Mouse (Mus musculus): ENCODE data around the gene Fxyd1. TPM values are rescaled to one million over a fixed set of nuclear protein-coding genes. Genes with fewer than 3 reads are reported as not detected.

Fxyd1 gene
- polyA plus RNA-seq, 1 experiment from 2014 or later: 1,042 TPM

DNA sequence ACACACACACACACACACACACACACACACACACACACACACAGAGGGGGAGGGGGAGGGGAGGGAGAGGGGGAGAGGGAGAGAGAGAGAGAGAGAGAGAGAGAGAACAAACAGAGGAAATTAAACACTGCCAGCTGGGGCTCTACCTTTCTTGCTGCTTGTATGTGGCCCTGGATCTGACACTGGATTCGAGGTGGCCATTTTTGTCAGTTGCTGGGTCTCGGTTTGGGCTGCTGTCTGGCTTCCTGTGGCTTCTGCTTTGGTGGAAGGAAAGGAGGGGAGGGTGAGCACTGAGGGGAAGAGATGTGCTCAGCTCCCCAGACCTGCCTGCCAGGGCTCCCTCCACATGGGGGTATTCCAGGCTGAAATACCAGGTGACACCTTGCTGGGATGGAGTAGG, 19.3 kb downstream of the Fxyd1 start:
- no peak overlapping the region for H3K9ac ChIP-seq
- no peaks in the 10 kb centered on the region for H3K9me3 ChIP-seq
- 60% methylated on average over 2 of the region's 2 CpGs for WGBS
- no peak overlapping the region for H3K4me3 ChIP-seq
- peaks cover 13% of the 10 kb centered on the region for H3K4me1 ChIP-seq
- no peak for ATAC-seq (ENCODE audit: extremely low read depth, insufficient number of reproducible peaks, low FRiP score, low TSS enrichment)
- H3K36me3 ChIP-seq: no peaks in the 10 kb centered on the region
- H3K4me2 ChIP-seq: no peak overlapping the region
- peaks cover 32% of the 10 kb centered on the region for H3K27me3 ChIP-seq (replicated peaks)
- H3K27ac ChIP-seq (replicated peaks): no peak overlapping the region

DNA sequence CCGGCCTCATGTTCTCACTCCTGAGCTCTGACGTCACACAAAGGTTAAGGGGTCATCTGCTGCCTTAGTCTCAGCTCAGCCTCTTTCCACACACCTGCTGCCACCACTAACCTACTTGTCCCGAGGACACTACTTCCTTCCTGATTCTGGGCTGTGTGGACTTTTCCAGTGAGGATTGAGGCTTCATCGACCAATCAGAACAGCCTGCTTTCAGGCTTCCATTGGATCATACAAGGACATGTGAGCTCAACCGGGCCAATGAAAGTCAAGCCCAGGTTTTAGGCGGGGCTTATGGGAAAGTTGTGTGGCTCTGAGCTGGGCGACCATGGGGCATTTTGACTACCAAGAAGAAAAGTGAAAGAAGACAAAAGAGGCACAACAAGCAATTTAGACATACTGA, 20.1 kb downstream of the Fxyd1 start:
- H3K9ac ChIP-seq: no peak overlapping the region
- H3K9me3 ChIP-seq: no peaks in the 10 kb centered on the region
- 75% methylated on average over 7 of the region's 7 CpGs for WGBS
- H3K27me3 ChIP-seq (replicated peaks): peaks cover 25% of the 10 kb centered on the region
- no peak overlapping the region for H3K4me3 ChIP-seq
- peaks cover 5% of the 10 kb centered on the region for H3K4me1 ChIP-seq
- H3K36me3 ChIP-seq: no peaks in the 10 kb centered on the region
- no peak overlapping the region for H3K27ac ChIP-seq (replicated peaks)
- ATAC-seq (ENCODE audit: extremely low read depth, insufficient number of reproducible peaks, low FRiP score, low TSS enrichment): no peak
- no peak overlapping the region for H3K4me2 ChIP-seq

DNA sequence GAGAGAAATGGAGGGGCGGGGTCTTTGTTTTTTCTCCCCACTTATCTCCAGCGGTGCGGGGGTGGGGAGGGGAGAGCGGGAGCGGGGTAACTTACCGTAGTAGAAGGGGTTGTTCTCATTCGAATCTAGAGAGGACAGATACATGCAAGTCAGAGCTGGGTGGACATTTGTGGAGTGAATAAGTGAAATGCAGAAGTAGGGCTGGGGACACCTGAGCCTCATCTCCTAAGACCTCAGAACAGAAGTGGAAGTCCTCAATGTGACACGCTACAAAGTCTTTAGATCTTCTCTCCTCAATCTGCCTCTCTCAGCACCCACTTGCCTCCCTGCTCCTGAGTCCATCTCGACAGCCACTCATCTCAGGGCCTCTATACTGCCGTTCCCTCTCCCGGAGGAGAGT, 21.7 kb downstream of the Fxyd1 start:
- Histone ChIP-seq H3K27ac (replicated peaks) (no peak overlapping the region), H3K9me3 (no peaks in the 10 kb centered on the region)
- WGBS: 61% methylated on average over 11 of the region's 11 CpGs

DNA sequence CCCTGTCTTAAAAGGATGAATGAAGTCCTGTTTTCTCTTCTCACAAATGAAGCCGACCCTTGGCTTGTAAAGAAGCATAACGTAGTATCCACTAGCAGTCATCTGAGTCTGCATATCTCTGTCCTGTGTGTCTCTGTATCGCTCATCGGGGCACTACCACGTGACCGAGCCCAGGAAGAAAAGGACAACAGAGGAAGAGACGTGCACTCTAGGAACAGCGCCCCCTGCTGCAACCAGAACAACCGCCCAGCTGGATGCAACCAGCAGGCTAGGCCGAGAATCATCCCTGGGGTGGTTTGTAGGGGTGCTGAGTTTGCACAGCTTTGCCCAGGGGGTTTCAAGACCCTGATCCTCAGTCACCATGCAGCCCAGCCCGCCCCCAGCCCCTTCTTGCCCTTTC, 22.2 kb downstream of the Fxyd1 start:
- Histone ChIP-seq H3K36me3 (no peaks in the 10 kb centered on the region), H3K9me3 (no peaks in the 10 kb centered on the region), H3K4me1 (no peaks in the 10 kb centered on the region; the same call in 1 of the 2 replicates), H3K4me3 (no peak overlapping the region), H3K27ac (replicated peaks) (no peak overlapping the region), H3K27me3 (replicated peaks) (peaks cover 4% of the 10 kb centered on the region; the same call in 1 of the 2 replicates), H3K9ac (no peak overlapping the region), H3K4me2 (no peak overlapping the region)
- 51% methylated on average over 11 of the region's 11 CpGs for WGBS
- ATAC-seq (ENCODE audit: extremely low read depth, insufficient number of reproducible peaks, low FRiP score, low TSS enrichment): no peak

More for the DNA sequence above, 21.7 kb downstream of the Fxyd1 start:
- Histone ChIP-seq H3K4me3 (no peak overlapping the region), H3K4me2 (no peak overlapping the region), H3K4me1 (no peaks in the 10 kb centered on the region; the same call in 1 of the 2 replicates), H3K27me3 (replicated peaks) (peaks cover 9% of the 10 kb centered on the region), H3K36me3 (no peaks in the 10 kb centered on the region), H3K9ac (no peak overlapping the region)
- no peak for ATAC-seq (ENCODE audit: extremely low read depth, insufficient number of reproducible peaks, low FRiP score, low TSS enrichment)

DNA sequence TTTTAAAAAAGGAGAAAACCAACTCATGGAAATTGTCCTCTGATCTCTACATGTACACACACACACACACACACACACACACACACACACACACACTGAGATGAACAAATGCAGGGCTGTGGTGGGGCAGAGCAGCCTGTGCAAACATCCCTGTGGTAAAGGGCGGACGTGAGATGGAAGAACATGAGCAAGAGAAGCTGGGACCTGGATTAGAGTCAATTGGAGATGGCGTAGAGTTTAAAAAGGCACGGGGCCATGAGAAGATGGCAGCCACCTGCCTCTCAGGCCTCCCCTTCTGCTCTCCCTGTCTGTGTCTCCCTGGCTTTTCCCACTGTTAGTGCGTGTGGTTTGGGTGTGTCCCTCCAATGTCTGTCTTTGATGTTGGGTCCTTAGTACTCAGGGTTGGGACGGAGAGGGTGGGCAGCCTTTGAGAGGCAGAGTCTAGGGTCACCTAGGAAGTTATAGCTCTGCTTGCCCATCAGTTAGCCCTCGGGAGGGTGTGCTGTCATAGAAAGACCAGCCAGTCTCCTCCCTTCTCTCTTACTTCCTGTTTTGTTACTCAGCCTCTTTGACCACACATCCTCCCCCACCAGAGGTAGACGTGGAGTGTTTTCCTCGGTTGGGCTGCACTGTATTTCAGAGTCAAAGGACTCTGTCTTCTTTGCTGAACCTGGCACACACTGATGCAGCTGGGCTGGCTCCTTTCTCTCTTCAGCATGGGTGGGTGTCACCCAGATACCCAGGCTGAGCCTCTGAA, 23.4 kb downstream of the Fxyd1 start:
- H3K4me3 ChIP-seq: no peak overlapping the region
- no peak for ATAC-seq (ENCODE audit: extremely low read depth, insufficient number of reproducible peaks, low FRiP score, low TSS enrichment)
- no peaks in the 10 kb centered on the region; the same call in 1 of the 2 replicates for H3K4me1 ChIP-seq
- no peaks in the 10 kb centered on the region for H3K9me3 ChIP-seq
- H3K4me2 ChIP-seq: no peak overlapping the region
- 55% methylated on average over 9 of the region's 9 CpGs for WGBS
- H3K36me3 ChIP-seq: no peaks in the 10 kb centered on the region
- no peak overlapping the region for H3K9ac ChIP-seq
- H3K27me3 ChIP-seq (replicated peaks): no peaks in the 10 kb centered on the region
- H3K27ac ChIP-seq (replicated peaks): 0 out of 2 replicates have a peak overlapping the region, but pooled peaks have one; percentile 12

DNA sequence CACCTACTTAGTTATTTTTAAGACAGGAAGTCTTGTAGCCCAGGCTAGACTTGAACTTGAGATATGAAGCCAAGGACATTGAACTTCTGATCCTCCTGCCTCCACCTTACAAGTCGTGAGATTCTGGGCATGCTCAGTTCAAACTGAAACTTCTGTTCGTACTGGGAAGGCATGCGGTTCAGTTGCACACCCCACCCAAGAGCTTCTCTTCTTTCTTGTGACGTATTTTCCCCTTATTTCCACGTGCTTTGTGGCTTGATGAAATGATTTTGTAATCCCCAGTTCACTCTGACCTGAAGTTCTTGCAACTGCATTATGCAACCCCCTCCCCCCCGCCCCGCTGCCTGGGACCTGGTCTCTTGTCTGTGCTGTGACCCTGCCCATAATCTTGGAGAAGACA, 25.3 kb downstream of the Fxyd1 start:
- Histone ChIP-seq H3K27ac (replicated peaks) (no peak overlapping the region), H3K9me3 (no peaks in the 10 kb centered on the region), H3K27me3 (replicated peaks) (no peaks in the 10 kb centered on the region), H3K9ac (no peak overlapping the region), H3K36me3 (no peaks in the 10 kb centered on the region), H3K4me3 (no peak overlapping the region), H3K4me1 (no peaks in the 10 kb centered on the region; the same call in 1 of the 2 replicates), H3K4me2 (no peak overlapping the region)
- no peak for ATAC-seq (ENCODE audit: extremely low read depth, insufficient number of reproducible peaks, low FRiP score, low TSS enrichment)
- 78% methylated on average over 7 of the region's 7 CpGs for WGBS

DNA sequence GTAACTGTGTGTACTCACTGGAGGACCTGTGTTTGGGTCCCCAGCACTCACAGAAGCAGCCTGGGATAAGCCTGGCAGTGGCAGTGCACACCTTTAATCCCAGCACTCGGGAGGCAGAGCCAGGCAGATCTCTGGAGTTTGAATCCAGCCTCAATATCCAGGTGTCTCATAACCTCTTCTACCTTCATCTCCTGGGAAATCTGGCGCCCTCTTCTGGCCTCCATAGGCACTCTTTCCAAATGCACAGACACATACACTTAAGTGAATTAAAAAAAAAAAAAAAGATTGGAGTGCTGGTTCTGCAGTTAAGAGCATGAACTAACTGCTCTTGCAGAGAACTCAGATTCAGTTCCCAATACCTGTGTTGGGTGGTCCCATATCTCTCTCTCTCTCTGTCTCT, 26.3 kb downstream of the Fxyd1 start:
- Histone ChIP-seq H3K4me2 (no peak overlapping the region), H3K27ac (replicated peaks) (no peak overlapping the region), H3K36me3 (no peaks in the 10 kb centered on the region), H3K4me1 (no peaks in the 10 kb centered on the region; the same call in 1 of the 2 replicates), H3K4me3 (no peak overlapping the region), H3K9ac (no peak overlapping the region), H3K27me3 (replicated peaks) (no peaks in the 10 kb centered on the region), H3K9me3 (no peaks in the 10 kb centered on the region)
- WGBS: 52% methylated on average over 2 of the region's 2 CpGs
- no peak for ATAC-seq (ENCODE audit: extremely low read depth, insufficient number of reproducible peaks, low FRiP score, low TSS enrichment)

DNA sequence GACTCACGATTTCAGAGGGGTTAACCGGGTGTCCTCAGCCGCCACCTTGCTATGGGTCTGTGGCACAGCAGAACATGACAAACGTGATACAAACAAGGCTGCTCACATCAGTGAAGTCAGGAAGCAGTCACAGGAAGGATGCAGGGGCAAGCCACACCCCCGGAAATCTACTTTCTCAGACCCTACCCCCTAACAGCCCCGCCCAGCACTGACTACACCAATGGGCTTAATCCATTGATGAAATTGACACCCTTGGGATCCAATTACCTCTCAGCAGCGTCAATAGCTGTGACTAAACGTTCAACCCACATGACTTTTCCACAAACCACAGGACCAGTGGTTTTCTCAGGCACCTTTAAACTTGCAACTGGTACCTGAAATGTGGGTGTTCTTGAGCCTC, 28.4 kb downstream of the Fxyd1 start:
- WGBS: 65% methylated on average over 8 of the region's 8 CpGs

DNA sequence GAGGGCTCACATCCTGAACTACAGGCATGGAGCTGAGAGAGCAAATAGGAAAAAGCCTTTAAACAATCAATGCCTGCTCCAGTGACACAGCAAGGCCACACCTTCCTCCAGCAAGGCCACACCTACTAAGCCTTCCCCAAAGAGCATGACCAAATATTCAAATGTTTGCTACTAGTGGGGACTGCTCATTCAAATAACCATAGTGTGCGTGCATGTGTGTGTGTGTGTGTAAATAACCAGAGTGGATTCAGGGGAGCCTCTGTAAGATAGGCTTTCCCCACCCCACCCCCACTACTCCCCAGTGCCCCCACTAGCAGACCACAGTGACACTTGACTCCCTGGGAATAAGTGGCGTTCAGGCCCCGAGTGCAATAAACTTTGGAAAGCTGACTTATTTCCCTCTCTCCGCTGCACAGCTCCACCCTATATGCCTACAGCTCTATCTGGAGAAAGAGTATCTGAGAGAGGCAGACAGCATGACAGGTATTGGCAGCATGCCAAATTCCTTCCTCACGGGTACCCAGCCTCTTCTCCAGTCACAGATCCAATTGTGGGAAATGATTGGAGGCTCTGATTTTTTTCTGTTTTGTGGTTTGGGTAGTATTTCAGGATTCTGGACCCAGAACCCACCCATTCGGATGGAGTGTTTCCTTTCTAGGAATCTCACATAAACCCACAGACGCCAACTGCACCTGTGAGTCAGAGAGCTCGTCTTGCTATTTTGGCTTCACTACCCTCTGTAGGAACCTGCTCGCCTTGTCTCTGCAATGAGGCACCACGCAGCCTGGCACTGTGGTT, 39.7 kb downstream of the Fxyd1 start:
- Histone ChIP-seq H3K27me3 (replicated peaks) (no peaks in the 10 kb centered on the region), H3K9me3 (no peaks in the 10 kb centered on the region), H3K27ac (replicated peaks) (peak overlapping the region; percentile 79), H3K36me3 (no peaks in the 10 kb centered on the region), H3K4me2 (peak overlapping the region; percentile 44), H3K9ac (no peak overlapping the region), H3K4me1 (peaks cover 21% of the 10 kb centered on the region), H3K4me3 (no peak overlapping the region)
- ATAC-seq (ENCODE audit: extremely low read depth, insufficient number of reproducible peaks, low FRiP score, low TSS enrichment): no peak
- WGBS: 27% methylated on average over 10 of the region's 10 CpGs

More for the DNA sequence above, 28.4 kb downstream of the Fxyd1 start:
- no peaks in the 10 kb centered on the region for H3K36me3 ChIP-seq
- no peaks in the 10 kb centered on the region for H3K9me3 ChIP-seq
- no peak overlapping the region for H3K27ac ChIP-seq (replicated peaks)
- H3K27me3 ChIP-seq (replicated peaks): no peaks in the 10 kb centered on the region
- no peak for ATAC-seq (ENCODE audit: extremely low read depth, insufficient number of reproducible peaks, low FRiP score, low TSS enrichment)
- H3K4me2 ChIP-seq: no peak overlapping the region
- H3K4me3 ChIP-seq: no peak overlapping the region
- no peak overlapping the region for H3K9ac ChIP-seq
- no peaks in the 10 kb centered on the region; the same call in 1 of the 2 replicates for H3K4me1 ChIP-seq

DNA sequence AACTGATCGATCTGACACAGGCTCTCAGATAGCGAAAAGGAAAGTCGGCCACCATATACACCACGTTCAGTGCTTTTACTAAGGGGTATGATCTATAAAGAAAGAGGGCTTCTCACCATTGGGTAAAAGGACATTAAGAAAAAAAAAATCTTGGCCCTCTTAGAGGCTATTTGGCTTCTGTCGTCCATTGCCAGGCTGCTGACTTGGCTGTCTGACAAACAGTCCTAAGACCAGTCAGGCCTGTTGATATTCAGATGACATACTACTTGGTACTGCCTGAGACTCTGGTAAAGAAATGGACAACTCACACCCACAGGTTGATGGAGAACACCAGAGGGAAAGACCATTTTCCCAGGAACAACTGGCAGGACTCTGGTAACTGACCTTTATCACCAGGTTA, 44.0 kb downstream of the Fxyd1 start:
- H3K4me3 ChIP-seq: no peak overlapping the region
- no peaks in the 10 kb centered on the region for H3K9me3 ChIP-seq
- no peak overlapping the region for H3K9ac ChIP-seq
- 79% methylated on average over 5 of the region's 5 CpGs for WGBS
- no peaks in the 10 kb centered on the region for H3K27me3 ChIP-seq (replicated peaks)
- peaks cover 19% of the 10 kb centered on the region for H3K4me1 ChIP-seq
- H3K27ac ChIP-seq (replicated peaks): no peak overlapping the region
- no peak for ATAC-seq (ENCODE audit: extremely low read depth, insufficient number of reproducible peaks, low FRiP score, low TSS enrichment)
- no peak overlapping the region for H3K4me2 ChIP-seq
- H3K36me3 ChIP-seq: no peaks in the 10 kb centered on the region

DNA sequence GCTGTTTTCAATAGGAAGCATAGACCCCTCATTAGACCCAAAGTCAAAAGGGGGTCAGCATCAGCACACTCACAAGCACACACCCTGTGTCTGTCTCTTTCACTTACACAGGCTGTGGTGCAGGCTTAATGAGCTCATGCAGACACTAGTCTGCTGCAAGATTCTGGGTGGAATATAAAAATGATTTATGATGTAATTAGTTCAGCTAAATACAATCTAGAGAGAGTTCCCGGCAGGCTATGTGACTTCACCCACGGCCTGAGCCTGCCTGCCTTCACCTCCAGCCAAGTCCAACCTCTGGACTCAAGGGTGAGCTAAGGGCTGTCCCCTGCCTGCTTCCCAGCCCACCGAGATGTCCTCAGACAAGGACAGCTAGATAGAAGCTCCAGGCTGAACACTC, 48.1 kb downstream of the Fxyd1 start:
- Histone ChIP-seq H3K27ac (replicated peaks) (no peak overlapping the region), H3K9me3 (no peaks in the 10 kb centered on the region), H3K4me3 (no peak overlapping the region), H3K27me3 (replicated peaks) (no peaks in the 10 kb centered on the region), H3K9ac (no peak overlapping the region), H3K4me1 (no peaks in the 10 kb centered on the region), H3K4me2 (no peak overlapping the region), H3K36me3 (no peaks in the 10 kb centered on the region)
- 41% methylated on average over 3 of the region's 3 CpGs for WGBS
- no peak for ATAC-seq (ENCODE audit: extremely low read depth, insufficient number of reproducible peaks, low FRiP score, low TSS enrichment)

Data from heart, embryonic 13.5 days (tissue).